Mouse (Mus musculus): ENCODE results near the gene Dpy19l3. TPM values are rescaled to one million over a fixed set of nuclear protein-coding genes. Genes with fewer than 3 reads are reported as not detected.
A peak's percentile ranks its signal among the peaks of the same experiment; 100 is the strongest.

Gene Dpy19l3
- total RNA-seq, 2 experiments from 2014 or later, result 5.0 TPM

- DNase-seq, result no peak
Observed at GRCm38 (mm10) chr7:35750873-35751272, 3.4 kb downstream of the Dpy19l3 start.

- DNase-seq, result no peak
Observed at GRCm38 (mm10) chr7:35747397-35747964, 6.8 kb downstream of the Dpy19l3 start.

- DNase-seq, result no peak
Observed at GRCm38 (mm10) chr7:35746686-35747396, 7.4 kb downstream of the Dpy19l3 start.

- peak; percentile 55 for DNase-seq
Observed at GRCm38 (mm10) chr7:35745281-35745702, 9.0 kb downstream of the Dpy19l3 start.

GRCm38 (mm10) chr7:35744771-35745170, 9.5 kb downstream of the Dpy19l3 start:
- DNase-seq, result no peak

- DNase-seq, result no peak
Observed at GRCm38 (mm10) chr7:35742310-35742709, 11.9 kb downstream of the Dpy19l3 start.

- no peak for DNase-seq
Observed at GRCm38 (mm10) chr7:35741858-35742257, 12.4 kb downstream of the Dpy19l3 start.

GRCm38 (mm10) chr7:35740489-35741230, 13.6 kb downstream of the Dpy19l3 start:
- DNase-seq, result no peak

GRCm38 (mm10) chr7:35738871-35739270, 15.4 kb downstream of the Dpy19l3 start:
- DNase-seq, result no peak

- no peak for DNase-seq
Observed at GRCm38 (mm10) chr7:35733313-35734050, 20.8 kb downstream of the Dpy19l3 start.

- DNase-seq, result no peak
Observed at GRCm38 (mm10) chr7:35732585-35733059, 21.6 kb downstream of the Dpy19l3 start.

- DNase-seq, result no peak
Observed at GRCm38 (mm10) chr7:35729621-35730031, 24.6 kb downstream of the Dpy19l3 start.

GRCm38 (mm10) chr7:35728376-35728775, 25.9 kb downstream of the Dpy19l3 start:
- no peak for DNase-seq

- no peak for DNase-seq
Observed at GRCm38 (mm10) chr7:35723035-35723434, 31.2 kb downstream of the Dpy19l3 start.

GRCm38 (mm10) chr7:35718421-35719178, 35.7 kb downstream of the Dpy19l3 start:
- DNase-seq, result no peak

- no peak for DNase-seq
Observed at GRCm38 (mm10) chr7:35710366-35710765, 43.9 kb downstream of the Dpy19l3 start.

- no peak for DNase-seq
Observed at GRCm38 (mm10) chr7:35708101-35708500, 46.2 kb downstream of the Dpy19l3 start.

GRCm38 (mm10) chr7:35699005-35699404, 55.2 kb downstream of the Dpy19l3 start:
- no peak for DNase-seq

GRCm38 (mm10) chr7:35698073-35698472, 56.2 kb downstream of the Dpy19l3 start:
- no peak for DNase-seq

- DNase-seq, result no peak
Observed at GRCm38 (mm10) chr7:35692641-35693040, 61.6 kb downstream of the Dpy19l3 start.

GRCm38 (mm10) chr7:35692117-35692516, 62.1 kb downstream of the Dpy19l3 start:
- DNase-seq, result no peak

Measured in gastrocnemius, postnatal 25 days (tissue).